Mouse (Mus musculus) kidney, postnatal 4 days (tissue): ENCODE data around the gene Gle1.
"Not testable (repeated sequence)": the region's sequence is repeated elsewhere in the genome, so short reads cannot be mapped to it uniquely, and the experiment has no call there.

Experiments
- DNase-seq, 2 experiments: peaks; one replicate each; pipeline ENCODE4 v3.0.0; 2021; ENCODE audit warnings: mixed read lengths in 2 of 2

Gle1 gene

DNA sequence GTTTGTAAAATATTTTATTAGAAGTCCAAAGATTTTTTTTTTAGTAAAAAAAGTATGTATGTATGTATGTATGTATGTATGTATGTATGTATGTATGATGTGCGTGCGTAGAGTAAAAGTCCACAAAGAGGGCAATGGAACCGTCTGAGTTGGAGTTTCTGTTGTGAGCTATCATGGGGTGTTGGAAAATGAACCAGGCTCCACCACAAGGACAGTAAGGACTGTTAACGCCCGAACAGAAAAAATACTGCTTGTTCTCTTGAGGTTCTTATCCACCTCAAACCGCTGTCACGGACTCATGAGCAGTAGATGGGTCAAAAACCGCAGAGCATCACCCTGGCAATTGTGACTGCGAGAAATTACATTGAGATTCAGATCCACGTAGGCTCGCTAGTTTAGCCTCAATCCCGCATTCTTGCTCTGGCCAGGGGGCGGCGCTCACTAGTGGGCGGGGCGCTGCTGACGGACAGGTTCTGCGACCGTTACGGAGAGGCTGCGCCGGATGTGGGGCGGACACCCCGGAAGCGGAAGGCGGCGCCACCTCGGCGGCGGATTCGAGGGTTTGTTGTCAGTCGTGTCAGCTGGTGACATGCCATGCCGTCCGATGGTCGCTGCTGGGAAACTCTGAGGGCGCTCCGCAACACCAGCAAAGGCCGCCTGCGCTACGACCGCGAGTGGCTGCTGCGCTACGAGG, at the start of gene Gle1:
Gene Gle1 (plus strand): TSS at position 521 of the 694 bp plus-strand sequence.
- DNase-seq = peak; percentile 99

DNA sequence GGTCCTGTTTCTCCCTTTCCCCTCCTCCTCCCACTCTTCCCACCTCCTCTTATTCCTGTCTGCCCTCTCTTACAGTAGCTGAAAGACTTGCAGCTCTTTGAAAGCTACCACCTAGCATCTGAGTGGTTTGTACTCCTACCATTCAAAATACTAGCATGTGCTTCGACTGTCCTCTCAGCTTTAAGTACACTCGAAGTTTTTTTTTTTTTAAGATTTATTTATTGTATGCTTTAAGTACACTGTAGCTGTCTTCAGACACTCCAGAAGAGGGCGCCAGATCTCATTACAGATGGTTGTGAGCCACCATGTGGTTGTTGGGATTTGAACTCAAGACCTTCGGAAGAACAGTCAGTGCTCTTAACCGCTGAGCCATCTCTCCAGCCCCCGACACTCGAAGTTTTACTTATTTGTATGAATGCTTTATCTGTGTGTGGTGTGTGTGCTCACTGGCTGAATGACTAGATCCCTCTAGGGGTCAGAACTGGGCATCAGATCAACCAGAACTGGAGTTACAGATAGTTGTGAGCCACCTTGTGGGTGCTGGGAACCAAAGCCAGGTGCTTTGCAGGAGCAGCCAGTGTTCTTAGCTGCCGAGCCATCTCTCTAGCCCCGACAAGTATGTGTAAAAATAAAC, 48.5 kb upstream of the Gle1 start:
- DNase-seq = not testable (repeated sequence)

DNA sequence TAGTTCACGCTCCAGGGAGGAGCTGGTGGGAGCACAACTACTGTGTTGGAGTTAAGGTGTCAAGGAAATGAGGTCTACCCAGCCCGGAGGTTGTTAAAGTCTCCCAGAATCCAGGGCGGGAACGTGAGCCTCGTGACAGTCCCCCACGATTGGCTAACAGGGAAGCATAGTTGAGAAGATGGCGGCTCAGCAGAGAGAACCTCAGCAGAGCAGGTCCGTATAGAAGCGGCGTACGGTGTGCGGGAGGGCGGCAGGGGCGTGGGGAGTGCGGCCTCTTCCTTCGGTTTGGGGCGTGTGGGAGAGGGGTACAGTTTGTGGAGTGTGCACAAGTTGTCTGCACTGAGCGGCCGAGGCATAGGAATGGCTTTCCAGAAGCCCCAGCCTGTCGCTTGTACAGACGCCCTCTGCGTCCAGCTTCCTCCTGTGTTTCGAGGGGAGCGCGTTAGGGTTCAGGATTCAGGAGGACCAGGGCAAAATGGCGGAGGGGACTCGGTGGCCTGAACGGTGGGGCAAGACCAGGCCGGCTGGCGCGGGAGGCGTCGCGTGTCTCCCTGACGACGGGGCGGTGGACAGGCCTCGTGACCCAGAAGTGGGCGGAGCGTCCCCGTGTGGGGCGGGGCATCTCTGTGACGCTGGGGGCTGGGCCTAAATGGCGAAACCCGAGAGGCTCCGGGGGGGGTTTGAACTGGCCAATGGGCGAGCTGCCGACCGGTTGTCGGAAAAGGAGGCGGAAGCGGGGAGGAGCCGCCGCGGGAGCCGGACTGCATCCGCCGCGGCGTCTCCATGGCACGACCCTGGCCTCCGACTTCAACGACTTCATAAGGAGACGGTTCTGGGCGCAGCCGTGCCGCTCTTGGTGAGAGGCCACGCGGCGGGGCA, 45.9 kb upstream of the Gle1 start, which contains the start of gene Odf2:
Gene Odf2 (plus strand): TSS at position 156 of the 879 bp plus-strand sequence.
- peak; percentile 100 for DNase-seq

DNA sequence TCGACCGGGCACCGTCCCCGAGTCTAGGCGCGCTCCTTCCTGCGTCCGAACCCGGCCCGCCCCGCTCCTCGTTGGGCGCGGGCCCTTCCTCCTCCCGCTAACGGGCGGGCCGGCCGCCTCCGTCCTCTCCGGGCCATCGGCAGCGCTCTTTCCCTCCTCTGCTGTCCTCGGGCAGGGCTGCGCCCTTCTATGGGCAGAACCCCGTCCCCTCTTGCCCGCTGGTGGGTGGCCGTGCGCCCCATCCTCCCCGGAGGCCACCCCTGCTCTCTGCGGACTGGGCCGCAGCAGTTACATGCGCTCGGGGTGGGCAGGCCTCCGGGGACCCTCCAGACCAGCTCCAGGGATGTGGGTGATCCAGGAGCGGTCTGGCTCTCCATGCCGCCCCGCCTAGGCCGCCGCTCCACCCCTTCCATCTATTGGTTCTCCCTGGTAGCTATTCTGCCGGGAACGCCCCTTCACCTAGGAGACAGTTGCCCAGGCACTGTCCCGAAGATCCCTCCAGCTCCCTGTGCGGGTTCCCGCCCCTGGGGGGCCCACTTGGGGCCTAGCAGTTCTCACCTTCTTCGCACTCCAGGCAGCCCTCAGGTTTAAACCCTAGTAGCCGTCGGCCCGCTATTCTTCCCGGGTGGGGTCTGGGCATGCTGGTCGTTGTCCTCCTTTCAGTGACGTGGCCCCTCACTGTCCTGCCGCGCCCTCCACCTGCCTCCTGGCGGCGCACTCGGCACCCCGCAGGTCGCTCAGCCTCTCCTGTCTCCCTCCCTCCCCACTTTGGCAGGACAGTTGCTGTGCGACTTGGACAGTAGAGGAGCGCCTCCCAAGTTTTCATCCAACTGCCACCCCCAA, 45.0 kb upstream of the Gle1 start:
- DNase-seq = peak; percentile 89 to 92

DNA sequence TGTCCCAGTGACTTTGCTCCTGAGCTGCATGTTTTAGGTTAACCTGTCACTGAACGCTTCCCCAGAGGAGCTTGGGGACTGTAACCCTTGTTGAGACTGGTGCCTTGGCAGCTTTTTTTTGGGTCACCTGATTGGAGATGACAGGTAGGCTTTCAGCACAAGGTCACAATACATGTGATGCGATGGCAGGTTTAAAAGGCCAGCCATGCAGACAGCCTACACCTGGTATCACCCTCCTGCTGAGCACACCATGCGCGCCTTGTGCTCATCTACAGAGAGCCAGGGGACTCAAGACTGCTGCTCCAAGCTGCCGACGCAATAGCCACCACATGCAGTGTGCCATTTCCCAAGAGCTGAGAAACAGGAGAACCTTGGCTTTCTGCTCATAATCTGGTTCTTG, 43.5 kb upstream of the Gle1 start:
- DNase-seq = no peak

DNA sequence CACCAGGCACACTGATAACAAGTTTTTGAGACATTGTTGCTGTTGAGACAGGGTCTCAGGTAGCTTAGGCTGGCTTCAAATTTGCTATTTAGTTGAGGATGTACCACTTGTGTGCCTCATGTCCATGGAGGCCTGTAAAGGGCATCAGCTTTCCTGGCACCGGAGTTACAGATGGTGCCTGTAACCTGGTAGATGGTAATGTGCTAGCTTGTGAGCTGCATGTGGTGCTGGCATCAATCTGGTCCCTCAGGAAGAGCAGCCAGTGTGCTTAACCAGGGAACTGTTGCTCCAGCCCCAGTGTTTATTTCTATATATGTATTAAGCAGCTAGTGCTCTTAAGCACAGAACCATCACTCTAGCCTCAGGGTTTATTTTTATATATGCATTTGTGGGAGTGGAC, 39.2 kb upstream of the Gle1 start:
- no peak for DNase-seq

DNA sequence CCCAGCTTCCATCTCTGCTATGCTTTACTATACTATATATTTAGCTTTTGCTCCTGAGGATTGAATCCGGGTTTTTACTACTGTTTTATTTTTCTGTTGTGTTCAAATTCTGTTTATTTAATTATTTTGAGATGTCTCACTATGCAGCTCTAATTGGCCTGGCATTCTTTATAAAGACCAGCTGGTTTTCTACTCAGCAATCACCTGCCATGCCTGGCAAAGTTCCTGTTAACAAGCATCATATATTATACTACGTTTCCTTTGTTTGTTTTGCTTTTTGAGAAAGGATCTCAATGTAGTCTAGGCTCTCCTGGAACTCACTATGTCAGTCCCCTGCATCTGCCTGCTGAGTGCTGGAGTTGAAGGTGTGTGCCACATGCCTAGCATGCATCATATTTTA, 37.9 kb upstream of the Gle1 start:
- no peak for DNase-seq

DNA sequence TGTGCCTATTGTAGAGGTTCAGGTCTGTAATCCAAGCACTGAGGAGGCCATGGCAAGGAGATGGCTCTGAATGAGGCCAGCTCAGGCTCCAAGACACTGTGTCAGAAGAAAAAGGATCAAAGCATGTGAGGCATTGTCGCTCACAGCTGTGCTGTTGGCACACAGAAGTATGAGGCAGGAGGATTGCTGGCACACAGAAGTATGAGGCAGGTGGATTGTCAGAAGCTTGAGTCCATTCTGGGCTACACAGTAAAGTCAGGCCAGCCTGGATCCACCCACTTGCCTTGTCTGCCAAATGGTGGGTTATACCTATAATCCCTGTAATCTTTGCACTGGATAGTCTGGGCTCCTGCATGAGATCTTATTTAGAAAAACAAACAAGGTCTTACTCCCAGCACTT, 37.1 kb upstream of the Gle1 start:
- DNase-seq = no peak

DNA sequence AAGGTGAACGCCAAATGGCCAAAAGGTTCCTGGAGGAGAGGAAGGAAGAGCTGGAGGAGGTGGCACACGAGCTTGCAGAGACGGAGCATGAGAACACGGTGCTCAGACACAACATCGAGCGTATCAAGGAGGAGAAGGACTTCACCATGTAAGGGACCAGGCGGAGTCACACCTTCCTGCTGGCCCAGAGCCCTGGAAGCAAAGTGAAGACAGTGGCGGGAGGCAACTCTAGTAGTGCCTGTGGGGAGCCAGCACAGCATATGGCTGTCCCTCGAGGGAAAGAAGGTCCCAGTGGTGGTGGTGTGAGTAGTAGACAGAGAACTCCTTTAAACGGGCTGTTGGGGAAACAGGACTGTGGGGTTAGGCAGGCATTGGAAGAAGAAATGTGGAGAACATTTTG, 33.0 kb upstream of the Gle1 start:
- no peak for DNase-seq

DNA sequence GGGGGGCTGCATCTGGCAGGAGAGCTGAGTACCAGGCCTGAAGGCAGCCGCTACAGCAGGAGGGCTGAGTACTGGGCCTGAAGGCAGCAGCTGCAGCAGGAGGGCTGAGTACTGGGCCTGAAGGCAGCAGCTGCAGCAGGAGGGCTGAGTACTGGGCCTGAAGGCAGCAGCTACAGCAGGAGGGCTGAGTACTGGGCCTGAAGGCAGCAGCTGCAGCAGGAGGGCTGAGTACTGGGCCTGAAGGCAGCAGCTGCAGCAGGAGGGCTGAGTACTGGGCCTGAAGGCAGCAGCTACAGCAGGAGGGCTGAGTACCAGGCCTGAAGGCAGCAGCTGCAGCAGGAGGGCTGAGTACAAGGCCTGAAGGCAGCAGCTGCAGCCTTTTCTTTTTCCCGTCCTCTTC, 27.1 kb upstream of the Gle1 start:
- DNase-seq = not testable (repeated sequence)

DNA sequence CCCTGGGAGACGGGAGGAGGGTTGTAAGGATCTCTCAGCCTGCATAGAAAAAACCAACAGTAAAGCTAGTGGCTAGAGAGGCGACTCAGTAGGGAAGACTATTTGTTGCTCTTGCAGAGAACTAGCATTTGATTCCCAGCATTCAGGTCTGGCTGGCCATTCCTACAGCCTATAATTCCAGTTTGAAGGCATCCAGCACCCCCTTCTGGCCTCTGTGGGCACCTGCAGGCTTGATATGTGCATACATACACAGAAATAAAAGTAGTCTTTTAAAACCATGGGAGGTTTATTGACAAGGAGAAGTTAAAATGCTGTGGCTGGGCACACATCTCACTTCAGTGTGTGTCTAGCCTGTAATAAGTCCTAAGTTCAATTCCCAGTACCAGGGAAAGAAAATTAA, 25.2 kb upstream of the Gle1 start:
- peak; percentile 17 to 25 for DNase-seq

DNA sequence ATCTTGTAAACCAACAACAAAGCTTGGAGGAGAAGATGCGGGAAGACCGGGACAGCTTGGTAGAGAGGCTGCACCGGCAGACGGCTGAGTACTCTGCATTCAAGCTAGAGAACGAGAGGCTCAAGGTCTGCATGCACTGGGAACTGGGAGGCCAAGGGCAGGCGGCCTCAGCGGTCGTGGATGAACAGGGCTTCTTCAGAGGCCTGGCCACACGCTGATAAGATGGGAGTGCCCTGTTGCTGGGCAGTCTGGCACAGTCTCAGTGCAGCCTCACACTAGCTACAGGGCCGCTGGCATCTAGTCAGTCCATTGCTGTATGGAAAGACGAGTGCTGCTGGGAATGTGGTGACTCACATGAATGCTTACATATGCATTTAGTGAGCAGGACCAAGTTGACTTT, 17.6 kb upstream of the Gle1 start:
- DNase-seq = no peak

DNA sequence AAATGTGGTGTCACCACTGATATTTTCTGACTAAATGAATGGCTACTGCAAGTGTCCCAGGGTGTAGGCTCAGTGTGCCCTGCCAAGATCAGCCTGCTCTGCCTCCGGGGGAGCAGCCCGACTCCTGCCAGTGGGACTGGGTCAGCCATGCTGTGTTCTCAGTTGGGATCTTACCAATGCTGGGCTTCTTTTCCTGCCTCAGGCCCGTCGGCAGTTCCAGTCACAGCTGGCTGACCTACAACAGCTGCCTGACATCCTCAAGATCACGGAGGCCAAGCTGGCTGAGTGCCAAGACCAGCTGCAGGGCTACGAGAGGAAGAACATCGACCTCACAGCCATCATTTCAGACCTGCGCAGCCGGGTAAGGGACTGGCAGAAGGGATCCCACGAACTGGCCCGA, 13.2 kb upstream of the Gle1 start:
- peak; percentile 83 to 89 for DNase-seq

DNA sequence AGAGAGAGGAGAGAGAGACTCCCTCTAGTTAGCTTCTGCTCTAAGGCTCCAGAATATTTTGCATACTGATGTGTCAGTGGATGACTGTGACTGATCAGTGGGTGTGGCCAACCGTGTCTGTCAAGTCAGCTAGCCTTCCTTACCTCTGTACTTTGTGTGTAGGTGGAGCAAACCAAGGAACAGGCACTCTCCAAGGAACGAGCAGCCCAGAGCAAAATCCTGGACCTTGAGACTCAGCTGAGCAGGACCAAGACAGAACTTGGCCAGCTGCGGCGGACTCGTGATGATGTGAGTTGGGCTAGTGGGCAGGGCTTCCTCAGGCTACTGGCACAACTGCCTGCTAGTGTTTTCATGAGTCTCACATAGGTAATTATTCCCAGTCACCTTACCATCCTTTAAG, 8.7 kb upstream of the Gle1 start:
- peak in 1 of 2 experiments; percentile 31 for DNase-seq

DNA sequence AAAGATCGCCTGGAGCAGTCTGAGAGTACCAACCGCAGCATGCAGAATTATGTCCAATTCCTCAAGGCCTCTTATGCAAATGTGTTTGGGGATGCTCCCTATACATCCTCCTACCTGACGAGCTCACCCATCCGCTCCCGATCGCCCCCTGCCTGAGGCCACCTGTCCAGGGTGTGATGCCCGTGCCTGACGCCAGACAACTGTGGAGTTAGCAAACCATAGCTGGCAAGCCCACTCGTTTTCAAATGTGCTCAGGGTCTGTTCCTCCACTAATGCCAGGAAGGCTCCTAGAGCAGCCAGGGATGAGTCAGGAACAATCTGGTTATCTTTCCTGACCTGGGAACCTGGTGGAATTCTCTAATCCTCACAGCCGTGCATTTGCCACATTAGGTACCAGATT, 4.7 kb upstream of the Gle1 start:
- no peak for DNase-seq

DNA sequence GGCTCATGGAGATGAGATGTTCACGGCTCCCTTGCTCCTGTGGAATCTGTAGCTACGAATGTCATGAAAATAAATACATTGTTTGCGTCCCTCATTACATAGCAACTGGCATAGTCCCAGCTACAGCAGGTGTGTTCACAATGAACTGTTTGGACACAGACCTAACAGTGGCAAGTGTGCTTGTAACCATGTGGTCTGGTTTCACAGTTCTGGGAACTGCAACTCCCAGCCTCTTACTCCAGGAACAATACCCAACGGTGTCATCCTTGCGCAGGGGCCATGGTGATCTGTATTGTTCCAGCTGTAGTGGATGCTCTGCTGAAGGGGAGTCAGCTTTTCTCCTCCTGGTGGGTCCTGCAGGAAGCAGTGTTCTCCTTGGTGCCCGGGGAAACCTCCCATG, 4.0 kb upstream of the Gle1 start:
- DNase-seq = no peak

DNA sequence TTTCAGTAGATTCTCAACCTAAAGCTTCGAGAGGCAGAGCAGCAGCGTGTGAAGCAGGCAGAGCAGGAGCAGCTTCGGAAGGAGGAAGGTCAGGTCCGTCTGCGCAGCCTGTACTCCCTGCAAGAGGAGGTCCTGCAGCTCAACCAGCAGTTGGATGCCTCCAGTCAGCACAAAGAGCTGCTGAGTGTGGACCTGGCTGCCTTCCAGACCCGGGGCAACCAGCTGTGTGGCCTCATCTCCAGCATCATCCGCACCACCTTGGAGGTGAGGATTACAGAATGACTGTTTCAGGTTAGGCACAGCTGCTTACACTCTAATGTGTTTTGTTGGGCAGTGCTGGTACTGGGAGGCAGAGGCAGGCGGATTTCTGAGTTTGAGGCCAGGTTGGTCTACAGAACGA, 4.8 kb downstream of the Gle1 start:
- DNase-seq = no peak

DNA sequence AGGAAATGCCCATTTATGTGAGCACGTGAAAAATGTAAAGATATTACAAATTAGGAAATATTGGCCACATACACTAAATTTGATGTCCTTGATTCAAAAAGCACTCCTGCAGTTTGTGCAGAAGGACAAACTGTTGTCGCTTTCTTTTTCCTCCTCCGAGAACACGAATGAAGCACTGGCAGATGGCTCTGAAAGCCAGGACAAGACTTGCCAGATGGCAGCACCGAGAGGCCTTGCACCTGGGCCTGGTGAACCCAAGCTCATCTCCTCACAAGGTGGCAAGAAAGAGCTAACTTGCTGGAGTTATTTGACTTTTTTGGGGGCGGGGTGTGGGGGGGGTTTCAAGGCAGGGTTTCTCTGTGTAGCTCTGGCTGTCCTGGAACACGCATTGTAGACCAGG, 5.6 kb downstream of the Gle1 start:
- no peak for DNase-seq

DNA sequence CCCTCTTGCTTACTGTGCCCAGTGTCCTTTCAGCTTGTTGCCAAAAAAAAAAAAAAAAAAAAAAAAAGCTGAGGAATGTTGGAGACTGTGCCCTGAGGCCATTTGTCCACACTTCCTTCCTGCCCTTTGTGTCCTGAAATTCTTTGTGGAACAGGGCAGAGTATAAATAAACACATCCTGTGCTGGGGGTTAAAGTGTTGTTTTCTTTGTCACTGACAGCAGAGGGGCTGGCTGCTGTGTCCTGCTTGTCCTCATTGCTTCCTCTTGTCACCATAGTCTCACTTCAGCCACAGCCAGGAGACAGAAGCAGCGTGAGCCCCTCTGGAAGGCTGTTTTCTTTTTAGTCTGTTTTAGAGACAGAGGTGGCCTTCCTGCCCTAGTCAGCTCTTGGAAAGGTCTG, 9.5 kb downstream of the Gle1 start:
- peak; percentile 19 to 50 for DNase-seq

DNA sequence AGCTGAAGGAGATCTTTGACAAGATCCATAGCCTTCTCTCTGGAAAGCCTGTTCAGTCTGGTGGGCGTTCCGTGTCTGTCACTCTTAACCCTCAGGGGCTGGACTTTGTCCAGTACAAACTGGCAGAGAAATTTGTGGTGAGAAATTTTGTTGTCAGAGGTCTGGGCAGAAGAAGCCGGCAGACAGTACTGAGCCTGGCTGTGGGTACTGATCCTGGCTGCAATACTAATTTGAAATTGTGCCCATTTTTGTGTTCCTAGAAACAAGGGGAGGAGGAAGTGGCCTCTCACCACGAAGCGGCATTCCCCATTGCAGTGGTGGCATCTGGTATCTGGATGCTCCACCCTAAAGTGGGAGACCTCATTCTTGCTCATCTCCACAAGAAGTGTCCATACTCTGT, 13.7 kb downstream of the Gle1 start:
- DNase-seq = no peak

DNA sequence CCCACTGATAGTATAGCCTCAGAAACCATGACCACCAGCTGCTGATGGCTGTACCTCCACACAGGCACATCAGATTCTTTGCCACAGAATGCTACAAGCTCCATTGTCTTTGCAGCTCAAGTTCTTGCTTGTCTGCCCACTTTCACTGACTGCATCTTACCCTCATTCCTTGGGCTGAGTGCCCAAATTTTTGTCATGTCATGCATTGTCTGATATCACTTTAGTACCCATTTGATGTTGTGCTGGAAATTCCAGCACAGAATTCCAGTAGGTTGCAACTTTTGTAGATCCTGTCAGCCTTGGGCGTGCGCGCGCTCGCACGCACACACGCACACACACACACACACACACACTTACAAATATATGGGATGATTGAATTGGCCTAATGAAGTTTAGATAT, 26.0 kb downstream of the Gle1 start:
- no peak for DNase-seq

DNA sequence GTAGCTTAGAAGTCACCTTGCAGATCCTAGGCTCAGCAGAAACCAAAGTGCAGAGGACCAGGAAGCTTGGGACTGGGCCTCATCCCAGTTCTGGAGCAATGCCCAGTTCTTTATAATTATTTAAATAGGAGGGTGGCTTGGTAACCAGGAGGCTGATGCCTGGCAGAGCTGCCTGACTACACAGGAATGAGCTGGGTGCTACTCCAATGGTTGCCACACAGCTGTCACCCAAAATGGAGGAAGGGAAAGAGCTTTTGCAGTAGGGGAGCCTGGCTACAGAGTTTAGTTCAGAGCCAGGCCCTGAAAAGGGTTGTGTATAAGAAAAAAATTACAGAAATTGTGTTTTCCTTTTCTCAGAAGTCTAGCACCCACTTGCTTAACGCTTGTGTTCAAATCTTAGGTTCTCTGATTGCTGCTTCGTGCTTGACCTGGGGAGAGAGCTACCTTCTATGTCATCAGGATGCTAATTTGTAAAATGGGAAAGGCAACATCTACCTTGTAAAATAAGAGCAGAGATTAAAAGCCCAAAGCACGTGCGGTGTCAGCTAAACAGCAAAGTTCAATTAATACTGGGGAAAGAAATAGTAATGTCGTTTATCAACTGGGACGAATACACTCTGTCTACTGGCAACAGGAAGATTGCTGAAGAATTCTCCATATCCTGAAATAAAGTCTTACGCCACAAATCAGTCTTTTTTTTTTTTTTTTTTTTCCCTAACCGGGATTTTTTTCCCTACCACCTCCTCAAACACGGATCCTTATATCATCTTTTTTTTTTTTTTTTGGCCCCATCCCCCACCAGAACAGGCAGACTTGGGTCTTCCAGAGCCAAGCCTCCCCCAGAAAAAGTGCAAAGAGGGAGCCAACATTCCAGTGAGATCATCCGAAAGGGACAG, 29.4 kb downstream of the Gle1 start:
- peak; percentile 47 to 65 for DNase-seq
